Mouse (Mus musculus) adrenal gland, postnatal 36 days (tissue): Measurements from ENCODE around the gene Hdac8. TPM values are rescaled to one million over a fixed set of nuclear protein-coding genes. Genes with fewer than 3 reads are reported as not detected.
A peak's percentile ranks its signal among the peaks of the same experiment; 100 is the strongest.

Experiments
- DNase-seq, 2 experiments: peaks; one replicate each; pipeline ENCODE4 v3.0.0; 2021; ENCODE audit warnings: mixed read lengths in 1 of 2
- long read RNA-seq, 2 experiments: library from polyadenylated mRNA; stranded (forward); transcript quantifications; one replicate each; pipeline ENCODE4 v2.0.0; 2021; ENCODE audit warnings: borderline sequencing depth in 2 of 2
- total RNA-seq, 2 experiments: library from RNA; stranded (reverse); gene quantifications; 2 replicates each; pipeline ENCODE4 v1.2.3; 2021

Gene Hdac8
- 10 to 100 TPM in 1 of 2 experiments, 1 to 10 TPM in 1; 8.1 to 10.7 TPM for total RNA-seq
- long read RNA-seq, experiment 1, transcript Hdac8-201 (11 exons, 1,936 nt): major isoform, 5 of 7 reads
- long read RNA-seq, experiment 1, partial matches to known transcripts: 0 of 7 reads
- long read RNA-seq, experiment 1, other reads (novel, unspliced or antisense): 2 of 7 reads
- long read RNA-seq, experiment 2, partial matches to known transcripts: 1 of 2 reads
- long read RNA-seq, experiment 2, other reads (novel, unspliced or antisense): 0 of 2 reads

DNA sequence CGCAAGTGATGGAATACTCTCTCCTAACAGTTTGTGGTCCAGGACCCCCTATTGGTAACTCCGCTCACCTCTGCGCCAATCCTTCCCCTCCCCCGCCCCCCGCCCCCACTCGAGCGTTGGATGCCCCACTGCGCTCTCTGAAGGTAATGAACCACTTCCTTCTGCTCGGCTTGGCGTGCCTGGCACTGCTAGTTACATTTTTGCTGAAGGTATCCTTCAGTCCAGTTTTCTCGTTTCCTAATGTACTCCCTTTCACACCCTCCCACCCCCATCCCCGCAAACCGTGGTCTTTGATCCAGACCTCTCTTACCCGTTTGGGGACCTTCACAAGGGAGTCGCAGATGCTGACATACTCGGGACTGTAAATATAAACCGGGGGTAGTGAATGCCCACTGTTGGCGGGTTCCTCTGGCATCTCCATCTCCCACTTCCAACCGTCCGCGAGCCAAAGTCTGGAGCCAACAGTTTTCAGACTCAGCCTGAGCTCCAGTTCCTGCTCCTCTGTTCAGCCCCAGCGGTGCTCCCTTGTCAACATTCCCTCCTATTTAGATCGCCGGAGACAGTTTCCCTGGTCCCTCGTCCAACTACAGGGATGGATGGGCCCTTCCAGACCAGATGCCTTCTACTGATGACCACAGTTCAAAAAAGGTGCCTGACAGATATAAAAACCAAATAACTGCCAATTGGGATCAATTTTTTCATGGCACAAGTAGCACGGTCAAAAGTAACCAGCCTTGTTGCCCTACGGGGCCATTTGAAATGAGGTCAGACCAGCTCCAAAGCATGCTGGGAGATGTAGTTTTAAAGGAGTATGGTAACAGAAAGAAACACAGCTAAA, at the start of gene Hdac8:
TSS of gene Hdac8 (minus strand) at position 716 of the 838 bp plus-strand sequence.
- peak; percentile 27 to 42 for DNase-seq

DNA sequence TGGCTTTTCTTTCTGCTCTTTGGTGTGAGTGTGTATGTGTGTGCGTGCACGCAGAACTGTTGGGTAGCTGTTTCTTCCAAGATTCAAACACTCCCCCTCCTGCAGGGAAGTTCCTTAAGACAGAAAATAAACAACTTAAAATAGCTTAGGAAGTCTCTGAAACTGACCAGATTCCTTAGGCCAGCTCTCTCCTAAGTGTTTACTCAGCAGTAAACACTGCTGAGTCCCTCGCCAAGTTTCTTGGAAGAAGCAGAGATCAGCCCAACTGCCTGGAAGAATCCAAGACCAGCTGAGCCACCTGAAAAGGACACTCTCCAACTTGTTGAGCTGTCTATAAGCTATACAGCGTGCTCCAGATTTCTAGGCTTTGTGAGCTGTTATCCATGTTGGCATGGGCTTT, 4.0 kb upstream of the Hdac8 start:
- DNase-seq: no peak

GRCm38 (mm10) chrX:102504179-102504578, 980 bp downstream of the Hdac8 start:
- no peak for DNase-seq

DNA sequence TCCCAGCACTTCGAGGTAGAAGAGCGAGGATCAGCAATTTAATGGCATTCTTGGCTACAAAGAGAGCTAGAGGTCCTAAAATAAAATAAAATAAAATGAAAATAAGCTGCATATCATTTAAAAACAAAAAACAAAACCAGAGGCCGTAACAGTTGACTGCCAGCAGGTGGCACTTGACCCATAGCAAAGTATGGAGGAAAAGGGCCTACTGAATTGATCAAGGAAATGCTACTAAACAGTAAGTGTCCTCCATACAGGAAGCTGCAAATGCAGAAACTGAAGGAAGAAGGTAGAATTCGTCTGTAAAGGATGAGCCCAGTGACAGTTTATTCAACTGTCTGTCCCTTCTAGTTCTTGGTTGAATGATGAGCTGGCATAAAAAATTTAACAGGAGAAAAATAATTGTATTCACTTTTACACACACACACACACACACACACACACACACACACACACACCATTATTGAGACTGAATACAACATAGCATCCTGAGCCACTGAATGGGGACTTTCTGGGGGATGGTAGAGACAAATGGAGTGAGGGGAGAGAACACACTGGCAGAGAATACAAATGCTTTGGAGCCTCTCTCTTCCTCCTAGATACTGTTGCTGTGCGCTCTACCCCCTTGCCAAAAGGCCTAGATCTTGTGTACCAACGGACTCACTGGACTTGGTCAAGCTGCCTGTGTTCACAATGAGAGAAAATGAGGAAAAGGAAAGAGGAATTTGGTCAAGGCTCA, 11.0 kb downstream of the Hdac8 start:
- no peak for DNase-seq

DNA sequence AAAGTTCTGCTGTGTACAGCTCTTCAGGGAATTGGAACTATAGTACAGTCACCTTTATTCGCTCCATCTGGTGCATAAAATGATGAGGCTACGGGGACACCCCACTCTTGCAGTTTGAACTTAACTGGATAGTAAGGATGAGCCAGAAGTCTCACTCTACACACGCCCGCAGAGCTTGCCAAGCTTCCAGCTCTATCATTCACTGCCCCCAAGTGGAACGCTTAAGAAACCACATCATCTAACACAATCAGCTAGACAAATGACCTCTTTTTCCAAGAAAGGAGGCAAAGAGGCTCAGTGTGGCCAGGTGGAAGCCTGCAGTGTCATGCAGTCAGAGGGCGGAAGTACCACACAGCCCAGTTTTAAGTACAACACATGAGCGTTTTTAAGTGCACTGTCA, 19.6 kb downstream of the Hdac8 start:
- no peak for DNase-seq

DNA sequence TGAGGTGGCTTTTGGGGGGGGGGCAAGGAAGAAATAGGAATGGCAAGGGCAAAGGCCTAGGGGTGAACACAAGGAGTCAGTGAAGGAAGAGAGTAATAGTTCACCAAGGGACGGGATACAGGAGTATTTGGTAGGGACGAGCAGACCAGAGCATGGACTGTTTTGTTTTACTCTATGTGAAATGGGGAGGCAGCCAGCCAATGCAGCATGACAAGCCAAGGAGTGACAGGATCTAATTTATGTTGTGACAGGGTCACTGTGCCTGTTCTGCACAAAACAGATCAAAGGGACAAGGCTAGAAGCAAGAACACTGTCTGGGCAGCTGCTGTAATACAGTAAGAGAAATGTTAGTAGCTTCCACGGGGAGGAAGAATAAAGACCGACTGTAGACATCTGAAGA, 25.5 kb downstream of the Hdac8 start:
- DNase-seq: peak; percentile 45 to 49

DNA sequence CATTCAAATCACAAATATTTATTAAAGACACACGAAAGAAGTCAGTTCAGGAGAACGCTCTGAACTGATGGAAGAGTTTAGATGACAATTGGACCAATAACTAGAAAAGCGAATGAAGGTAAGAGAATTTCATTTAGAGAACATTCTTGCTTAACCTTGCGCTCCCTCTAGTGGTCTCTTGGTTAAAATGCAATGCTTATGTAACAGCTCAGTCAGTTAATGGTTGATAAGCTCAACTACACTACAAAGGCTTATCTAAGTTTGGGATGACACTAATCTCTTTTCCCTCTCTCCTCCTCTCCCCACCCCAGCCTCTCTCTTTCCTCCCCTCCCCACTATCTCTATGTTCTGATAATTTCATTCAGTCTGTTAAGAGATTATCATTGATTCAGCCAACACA, 26.2 kb downstream of the Hdac8 start:
- DNase-seq: no peak

- DNase-seq: no peak
Measured at GRCm38 (mm10) chrX:102478481-102478880, 26.7 kb downstream of the Hdac8 start.

GRCm38 (mm10) chrX:102476784-102477183, 28.4 kb downstream of the Hdac8 start:
- DNase-seq: peak; percentile 69 to 76

DNA sequence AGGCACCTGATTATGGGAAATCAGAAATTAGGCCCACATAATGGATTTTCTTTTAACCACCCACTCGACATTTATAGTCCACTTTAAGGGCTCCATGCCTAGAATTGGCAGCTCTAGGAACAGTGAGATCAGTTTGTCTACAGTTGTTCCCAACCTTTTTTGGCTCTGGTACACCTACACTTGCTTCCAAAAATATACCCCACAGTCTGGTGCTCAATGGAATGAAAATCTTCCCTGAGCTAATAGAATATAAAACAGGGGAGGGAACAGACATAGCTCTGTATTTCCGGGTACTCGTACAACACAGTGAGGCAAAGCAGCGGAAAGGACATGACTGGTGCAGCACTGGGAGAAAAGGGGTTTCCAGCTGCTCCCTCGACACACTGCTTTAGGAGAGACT, 29.6 kb downstream of the Hdac8 start:
- no peak for DNase-seq

DNA sequence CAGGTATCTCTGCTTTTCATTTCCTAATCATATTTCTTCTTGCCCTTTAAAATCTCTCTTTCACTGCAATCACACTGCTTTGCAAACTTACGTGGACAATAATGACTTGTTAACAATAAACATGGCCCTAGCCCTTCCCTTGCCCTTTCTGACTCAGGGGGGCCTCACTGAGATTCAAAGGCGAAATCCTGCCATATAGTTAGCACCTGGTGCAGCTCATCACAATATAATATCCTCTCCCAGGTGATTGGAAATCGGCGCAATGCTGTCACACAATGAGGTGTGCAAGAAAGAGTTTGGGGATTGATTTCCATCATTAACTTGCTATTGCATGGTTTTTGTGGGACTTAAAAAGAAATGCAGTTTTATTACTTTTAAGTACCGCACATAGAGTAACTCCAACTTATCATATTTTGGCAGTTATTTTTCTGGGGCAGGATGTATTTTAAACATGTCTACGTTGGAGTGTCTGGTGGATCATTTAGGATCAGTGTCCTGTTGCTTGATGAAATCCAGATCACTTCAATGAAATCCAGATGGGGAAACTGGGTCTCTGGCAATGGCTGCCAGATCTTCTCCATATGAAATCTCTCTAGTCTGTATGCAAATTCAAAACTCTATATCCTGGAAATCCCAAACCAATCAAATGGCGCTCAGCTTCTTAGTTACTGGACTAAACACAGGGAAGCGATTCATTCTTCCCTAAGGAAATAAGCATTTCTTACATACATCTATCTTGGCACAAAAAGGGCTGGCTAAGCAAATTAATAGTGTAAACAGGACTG, 86.6 kb downstream of the Hdac8 start:
- no peak for DNase-seq

- DNase-seq: no peak
Measured at GRCm38 (mm10) chrX:102416972-102417371, 88.2 kb downstream of the Hdac8 start.

- no peak for DNase-seq
Measured at GRCm38 (mm10) chrX:102416386-102416785, 88.8 kb downstream of the Hdac8 start.

DNA sequence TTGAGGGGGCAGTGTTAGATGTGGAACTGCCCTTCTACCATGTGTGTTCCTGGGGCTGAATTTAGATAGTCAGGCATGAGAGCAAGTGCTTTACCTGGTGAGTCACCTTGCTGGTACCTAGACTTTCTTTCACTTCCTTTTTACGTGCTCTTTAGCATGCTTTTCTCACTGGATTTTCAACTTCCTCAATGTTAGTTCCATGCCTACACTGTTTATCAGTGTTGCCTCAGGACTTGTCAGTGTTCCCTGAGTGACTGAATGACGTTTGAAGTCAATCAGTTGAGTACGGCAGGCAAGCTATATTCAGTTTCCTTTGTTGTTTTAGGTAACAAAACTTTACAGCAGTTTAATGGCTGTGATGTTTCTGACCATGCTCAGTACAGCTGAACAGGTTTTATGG, 120.4 kb downstream of the Hdac8 start:
- DNase-seq: no peak

DNA sequence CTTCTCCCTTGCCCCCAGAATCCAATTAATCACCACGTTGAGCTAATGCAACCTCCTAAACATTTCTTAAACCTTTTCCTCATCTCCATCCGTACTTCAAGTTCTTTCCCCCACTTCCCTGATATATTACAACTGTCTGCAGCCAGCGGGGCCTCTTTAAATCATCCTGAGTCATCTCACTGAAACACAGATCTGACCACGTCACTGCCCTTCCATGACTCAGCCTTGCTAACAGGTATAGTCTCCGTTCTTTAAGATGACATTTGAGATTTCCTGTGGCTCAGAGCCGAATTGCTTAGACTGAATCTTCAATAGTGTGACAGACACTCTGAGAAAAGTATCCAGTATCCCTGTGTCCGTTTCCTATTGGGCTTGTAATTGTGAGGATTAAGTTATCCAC, 122.0 kb downstream of the Hdac8 start:
- peak; percentile 52 to 54 for DNase-seq

DNA sequence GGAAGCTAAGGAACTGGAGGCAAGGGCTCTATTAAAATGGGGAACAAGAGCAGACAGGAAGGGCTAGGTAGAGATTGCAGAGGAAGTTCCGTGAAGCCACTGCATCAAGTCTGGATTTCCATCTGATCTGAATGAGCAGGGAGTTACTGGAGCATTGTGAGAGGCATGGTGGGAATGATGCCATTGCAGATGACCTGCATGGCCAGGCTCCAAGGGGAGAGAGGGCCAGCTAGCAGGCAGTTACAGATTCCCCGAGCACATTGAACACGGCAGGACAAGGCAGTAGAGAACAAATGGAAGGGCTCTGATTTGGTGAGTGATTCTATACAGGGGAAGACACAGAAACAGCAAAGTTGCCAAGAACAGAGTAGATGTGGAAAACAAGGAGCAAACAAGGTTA, 138.6 kb downstream of the Hdac8 start:
- DNase-seq: peak; percentile 29 to 37

- no peak for DNase-seq
Measured at GRCm38 (mm10) chrX:102362244-102362643, 142.9 kb downstream of the Hdac8 start.

DNA sequence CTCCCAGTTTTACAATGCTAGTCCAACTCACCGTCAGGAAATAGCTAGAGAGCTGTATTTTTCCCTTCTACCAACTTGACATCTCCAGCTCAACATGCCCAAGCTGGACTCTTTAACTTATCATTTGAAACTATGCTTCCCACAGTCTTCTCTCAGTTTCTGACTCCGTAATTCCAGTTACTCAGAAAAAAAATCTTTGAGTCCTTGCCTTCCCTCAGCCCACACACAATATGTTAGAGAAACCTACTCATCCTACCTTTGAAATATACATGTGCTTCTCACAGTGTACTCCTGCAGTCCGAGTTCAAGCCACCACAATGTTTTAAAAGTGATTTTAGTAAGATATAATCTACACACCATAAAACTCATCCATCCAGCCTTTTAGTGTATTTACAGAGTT, 151.7 kb downstream of the Hdac8 start:
- no peak for DNase-seq

- peak; percentile 32 to 48 for DNase-seq
Measured at GRCm38 (mm10) chrX:102349843-102350731, 155.1 kb downstream of the Hdac8 start.

DNA sequence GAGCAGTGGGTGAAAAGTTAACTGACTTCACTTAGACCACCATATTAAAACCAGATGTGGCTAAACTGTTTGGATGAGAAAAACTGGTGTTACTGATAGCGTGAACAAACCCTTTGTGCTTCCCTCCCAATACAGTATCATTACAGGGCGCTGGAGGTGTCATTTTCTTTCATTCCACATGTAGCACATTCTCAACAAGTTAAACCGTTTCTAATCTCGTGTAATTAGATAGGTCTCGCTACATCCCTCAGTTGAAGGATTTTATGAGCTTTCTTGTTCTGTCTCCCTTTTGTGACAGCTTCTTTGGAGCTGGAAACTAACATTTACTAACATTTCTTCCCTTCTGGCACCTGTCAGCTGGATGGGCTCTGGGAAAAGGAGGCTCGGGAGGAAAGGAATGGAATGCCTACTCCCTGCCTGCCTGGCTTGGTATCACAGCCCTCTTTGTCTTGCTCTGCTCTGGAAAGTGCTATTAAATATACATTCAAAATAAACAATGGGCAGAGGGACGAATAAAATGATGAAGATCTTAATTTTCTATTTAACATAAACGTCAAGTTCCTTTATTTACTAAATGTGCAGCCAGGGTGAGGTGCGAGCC, 156.2 kb downstream of the Hdac8 start:
- DNase-seq: no peak

- DNase-seq: peak; percentile 6 to 14
Measured at GRCm38 (mm10) chrX:102341688-102342087, 163.5 kb downstream of the Hdac8 start.
